Mouse (Mus musculus): ENCODE data around the gene Akt3. TPM values are rescaled to one million over a fixed set of nuclear protein-coding genes. Genes with fewer than 3 reads are reported as not detected.
A peak's percentile ranks its signal among the peaks of the same experiment; 100 is the strongest.

Gene Akt3
- total and polyA plus RNA-seq, 3 experiments = 4.2 to 30.8 (median 24.9) TPM

GRCm38 (mm10) chr1:177188708-177189107 is 69.3 kb downstream of the Akt3 start:
- peak; percentile 9 for DNase-seq

GRCm38 (mm10) chr1:177186751-177187150 is 71.3 kb downstream of the Akt3 start:
- DNase-seq = no peak

GRCm38 (mm10) chr1:177179635-177180034 is 78.4 kb downstream of the Akt3 start:
- no peak for DNase-seq

- no peak for DNase-seq
Measured at GRCm38 (mm10) chr1:177175436-177175835, 82.6 kb downstream of the Akt3 start.

GRCm38 (mm10) chr1:177171300-177171699 is 86.7 kb downstream of the Akt3 start:
- DNase-seq = no peak

GRCm38 (mm10) chr1:177165789-177166188 is 92.2 kb downstream of the Akt3 start:
- DNase-seq = no peak

- DNase-seq = no peak
Measured at GRCm38 (mm10) chr1:177165336-177165735, 92.7 kb downstream of the Akt3 start.

GRCm38 (mm10) chr1:177150344-177151021 is 107.5 kb downstream of the Akt3 start:
- no peak for DNase-seq

- DNase-seq = no peak
Measured at GRCm38 (mm10) chr1:177148746-177149145, 109.3 kb downstream of the Akt3 start.

GRCm38 (mm10) chr1:177141468-177141867 is 116.5 kb downstream of the Akt3 start:
- no peak for DNase-seq

- no peak for DNase-seq
Measured at GRCm38 (mm10) chr1:177139652-177140051, 118.4 kb downstream of the Akt3 start.

GRCm38 (mm10) chr1:177131458-177131857 is 126.5 kb downstream of the Akt3 start:
- DNase-seq = no peak

GRCm38 (mm10) chr1:177126674-177127073 is 131.3 kb downstream of the Akt3 start:
- DNase-seq = no peak

- no peak for DNase-seq
Measured at GRCm38 (mm10) chr1:177110665-177111271, 147.2 kb downstream of the Akt3 start.

GRCm38 (mm10) chr1:177090465-177090864 is 167.5 kb downstream of the Akt3 start:
- DNase-seq = no peak

GRCm38 (mm10) chr1:177089515-177089914 is 168.5 kb downstream of the Akt3 start:
- DNase-seq = no peak

- DNase-seq = no peak
Measured at GRCm38 (mm10) chr1:177089048-177089447, 169.0 kb downstream of the Akt3 start.

GRCm38 (mm10) chr1:177081957-177082645 is 175.9 kb downstream of the Akt3 start:
- no peak for DNase-seq

GRCm38 (mm10) chr1:177069161-177069560 is 188.8 kb downstream of the Akt3 start:
- DNase-seq = no peak

- no peak for DNase-seq
Measured at GRCm38 (mm10) chr1:177067123-177067646, 190.8 kb downstream of the Akt3 start.

GRCm38 (mm10) chr1:177065732-177066131 is 192.3 kb downstream of the Akt3 start:
- DNase-seq = no peak

- DNase-seq = no peak
Measured at GRCm38 (mm10) chr1:177061761-177062160, 196.2 kb downstream of the Akt3 start.

GRCm38 (mm10) chr1:177054891-177055290 is 203.1 kb downstream of the Akt3 start:
- no peak for DNase-seq
